Mouse (Mus musculus): ENCODE results near the gene Rock2.

GRCm38 (mm10) chr12:16877679-16878078 lies 17.0 kb upstream of the Rock2 start:
- TF ChIP-seq EP300 (IDR thresholded peaks at IDR 0.05; ENCODE audit: low read depth), result no peak
- no peak for TF ChIP-seq CTCF (IDR thresholded peaks at IDR 0.05; ENCODE audit: low read depth)
